Mouse (Mus musculus) liver, embryonic 13.5 days (tissue): ENCODE measurements at regions not wholly inside any gene's neighbourhood (a gene's known extent, or its start where the extent isn't known, plus 50 kb on each side); places are given as distances from the start of the nearest gene placed in this dataset.
A peak's percentile ranks its signal among the peaks of the same experiment; 100 is the strongest.

Experiments
- ATAC-seq: fragments of 200-750 bp; cut with Nextera tagmentation; 2 replicates; pipeline ENCODE4 v1.8.0; 2017; ENCODE audit warnings: low read depth, mild to moderate bottlenecking, moderate number of reproducible peaks, moderate library complexity
- DNase-seq: peaks from one replicate; pipeline ENCODE4 v3.0.0; 2022
- H3K27ac ChIP-seq: fragments of 300-500 bp; sonication (generic); 2 replicates; pipeline ENCODE4 v1.5.1; 2015; ENCODE audit warnings: moderate library complexity, mild to moderate bottlenecking, inconsistent platforms
- H3K27me3 ChIP-seq: fragments of 300-500 bp; sonication (generic); 2 replicates; pipeline ENCODE4 v1.6.1; 2015; ENCODE audit warnings: mild to moderate bottlenecking, inconsistent platforms
- H3K36me3 ChIP-seq: fragments of 300-500 bp; sonication (generic); 2 replicates; pipeline ENCODE4 v1.6.1; 2015; ENCODE audit warnings: mild to moderate bottlenecking, inconsistent platforms
- H3K4me1 ChIP-seq: fragments of 300-500 bp; sonication (generic); replicated peaks from 2 replicates; pipeline ENCODE4 v1.6.1; 2015; ENCODE audit warnings: inconsistent platforms
- H3K4me2 ChIP-seq: fragments of 300-500 bp; sonication (generic); 2 replicates; pipeline ENCODE4 v1.6.1; 2015; ENCODE audit warnings: inconsistent platforms, mild to moderate bottlenecking, moderate library complexity
- H3K4me3 ChIP-seq: fragments of 300-500 bp; sonication (generic); replicated peaks from 2 replicates; pipeline ENCODE4 v1.5.1; 2015; ENCODE audit warnings: mild to moderate bottlenecking, inconsistent platforms
- H3K9ac ChIP-seq: fragments of 300-500 bp; sonication (generic); 2 replicates; pipeline ENCODE4 v1.6.1; 2015; ENCODE audit warnings: mild to moderate bottlenecking, inconsistent platforms
- H3K9me3 ChIP-seq: fragments of 300-500 bp; sonication (generic); replicated peaks from 2 replicates; pipeline ENCODE4 v1.6.1; 2016; ENCODE audit warnings: inconsistent platforms
- WGBS: fragments of 180-500 bp; shearing (Covaris S2); methylation state at CpG from one replicate; pipeline ENCODE4 v1.1.7; 2015; ENCODE audit not compliant: insufficient replicate concordance; 5-methylcytosine and 5-hydroxymethylcytosine counted together

DNA sequence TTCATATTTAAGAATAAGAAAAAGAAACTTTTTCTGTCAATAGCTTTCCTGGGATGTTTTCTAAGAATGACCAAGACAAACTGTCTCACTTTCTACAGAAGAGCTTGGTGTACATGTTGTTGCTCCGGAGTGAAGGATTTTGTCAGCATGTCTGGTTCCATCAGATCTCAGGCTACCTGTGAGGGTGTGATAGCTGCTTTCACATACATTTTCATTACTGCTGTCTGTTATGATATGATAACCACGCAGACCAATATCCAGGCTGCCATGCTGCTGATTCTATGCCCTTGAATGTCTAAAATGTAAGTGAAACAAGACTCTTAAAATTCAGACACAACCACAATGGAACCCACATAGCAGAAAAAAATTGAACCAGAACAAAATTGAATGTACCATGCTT lies 1036.6 kb upstream of the Lcorl start:
- H3K4me2 ChIP-seq: no peak overlapping the region
- 31% methylated on average over 2 of the region's 2 CpGs for WGBS
- peak; percentile 16 for DNase-seq

DNA sequence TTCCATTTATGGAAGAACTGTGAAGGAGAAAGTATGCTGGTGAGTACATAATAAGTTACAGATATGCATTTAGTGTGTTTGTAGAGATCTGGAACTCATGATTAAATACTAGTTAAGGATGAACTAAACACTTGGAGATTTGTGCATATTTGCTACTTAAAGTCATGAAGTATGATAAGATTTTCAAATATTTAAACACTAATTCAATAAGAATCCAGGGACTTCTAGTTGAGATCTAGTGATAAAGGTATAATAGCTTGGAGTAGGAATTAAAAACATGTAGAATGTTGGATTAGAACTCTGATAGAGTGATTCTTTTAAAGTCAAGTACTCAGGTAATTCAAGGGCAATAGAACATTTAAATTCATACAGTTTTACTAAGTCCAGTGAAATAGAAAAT lies 1026.5 kb upstream of the Lcorl start:
- no peak for ATAC-seq
- Histone ChIP-seq H3K4me2 (no peak overlapping the region), H3K27me3 (no peaks in the 10 kb centered on the region), H3K4me1 (no peaks in the 10 kb centered on the region), H3K9me3 (no peaks in the 10 kb centered on the region), H3K4me3 (no peak overlapping the region), H3K36me3 (no peaks in the 10 kb centered on the region), H3K27ac (no peak overlapping the region), H3K9ac (no peak overlapping the region)
- no peak for DNase-seq

More for the DNA sequence above, 1036.6 kb upstream of the Lcorl start:
- no peak overlapping the region for H3K4me3 ChIP-seq
- no peaks in the 10 kb centered on the region for H3K27me3 ChIP-seq
- H3K36me3 ChIP-seq: no peaks in the 10 kb centered on the region
- ATAC-seq: peak; percentile 94
- no peaks in the 10 kb centered on the region for H3K4me1 ChIP-seq
- no peak overlapping the region for H3K9ac ChIP-seq
- no peaks in the 10 kb centered on the region for H3K9me3 ChIP-seq
- no peak overlapping the region for H3K27ac ChIP-seq

DNA sequence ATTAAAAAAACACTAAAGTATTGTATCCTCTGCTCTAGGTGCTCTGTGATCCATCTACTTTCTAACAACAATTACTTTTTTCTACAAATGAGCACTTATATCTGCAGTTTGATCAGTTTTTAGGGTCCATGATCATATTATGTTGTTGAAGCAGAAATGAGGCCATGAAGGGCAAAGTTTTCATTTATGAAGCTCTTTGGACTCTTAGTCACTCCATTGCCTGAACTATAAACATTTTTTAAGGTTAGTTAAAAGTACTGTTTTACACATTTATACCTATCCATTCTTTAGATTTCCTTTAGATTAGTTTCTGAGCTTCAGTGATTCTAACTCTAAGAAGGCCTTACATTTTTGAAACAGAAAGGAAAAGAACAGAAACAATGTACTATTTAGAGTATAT lies 999.4 kb upstream of the Lcorl start:
- ATAC-seq: no peak
- no peaks in the 10 kb centered on the region for H3K9me3 ChIP-seq
- no peak for DNase-seq
- H3K4me1 ChIP-seq: no peaks in the 10 kb centered on the region
- H3K9ac ChIP-seq: no peak overlapping the region
- no peak overlapping the region for H3K27ac ChIP-seq
- no peak overlapping the region for H3K4me3 ChIP-seq
- H3K4me2 ChIP-seq: no peak overlapping the region
- H3K36me3 ChIP-seq: no peaks in the 10 kb centered on the region
- H3K27me3 ChIP-seq: no peaks in the 10 kb centered on the region

DNA sequence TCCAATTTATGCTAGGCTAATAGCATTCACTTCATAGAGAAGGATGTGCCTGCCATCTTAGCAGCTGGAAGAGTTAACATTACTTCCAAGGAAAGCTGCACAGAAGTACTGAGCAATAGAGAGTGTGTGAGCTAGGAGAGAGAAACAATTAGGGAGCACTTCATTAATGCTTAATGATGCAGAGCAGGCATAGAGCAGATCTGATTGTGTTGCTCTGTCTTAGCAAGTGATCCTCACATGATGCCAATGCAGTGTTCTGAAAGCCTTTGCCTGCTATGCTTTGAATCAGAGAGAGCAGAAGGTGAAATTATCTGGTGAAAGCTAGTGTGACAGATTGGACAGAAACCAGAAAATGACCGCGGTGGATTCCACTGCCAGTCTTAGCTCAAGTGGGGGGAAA lies 987.8 kb upstream of the Lcorl start:
- no peaks in the 10 kb centered on the region for H3K27me3 ChIP-seq
- no peaks in the 10 kb centered on the region for H3K36me3 ChIP-seq
- H3K4me2 ChIP-seq: no peak overlapping the region
- H3K9me3 ChIP-seq: no peaks in the 10 kb centered on the region
- DNase-seq (no peak), ATAC-seq (no peak)
- no peak overlapping the region for H3K4me3 ChIP-seq
- H3K27ac ChIP-seq: no peak overlapping the region
- H3K9ac ChIP-seq: no peak overlapping the region
- no peaks in the 10 kb centered on the region for H3K4me1 ChIP-seq
- WGBS: 72% methylated on average over 2 of the region's 2 CpGs

DNA sequence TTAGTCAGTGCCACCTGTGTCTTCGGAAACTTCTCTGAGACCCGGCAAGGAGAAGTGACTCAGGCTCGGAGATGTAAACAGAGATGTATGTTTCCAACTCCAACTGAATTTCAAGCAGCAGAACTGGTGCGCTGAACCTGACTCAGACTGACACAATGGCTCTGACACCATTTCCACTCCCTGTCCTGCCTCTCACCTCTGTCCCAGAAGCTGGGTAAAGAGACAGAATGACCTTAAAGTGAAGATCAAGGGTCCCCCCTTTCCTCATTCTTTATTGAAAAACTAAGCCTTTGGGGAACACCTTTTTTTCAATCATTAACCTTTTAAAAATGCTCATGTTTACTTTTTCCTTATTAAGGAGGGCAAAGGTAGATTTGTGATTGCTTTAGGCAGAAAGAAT lies 979.4 kb upstream of the Lcorl start:
- H3K27ac ChIP-seq: no peak overlapping the region
- no peak for ATAC-seq
- no peaks in the 10 kb centered on the region for H3K27me3 ChIP-seq
- DNase-seq: no peak
- H3K4me3 ChIP-seq: no peak overlapping the region
- H3K9ac ChIP-seq: no peak overlapping the region
- H3K4me1 ChIP-seq: no peaks in the 10 kb centered on the region
- no peak overlapping the region for H3K4me2 ChIP-seq
- H3K9me3 ChIP-seq: no peaks in the 10 kb centered on the region
- no peaks in the 10 kb centered on the region for H3K36me3 ChIP-seq
- WGBS: 69% methylated on average over 4 of the region's 4 CpGs

DNA sequence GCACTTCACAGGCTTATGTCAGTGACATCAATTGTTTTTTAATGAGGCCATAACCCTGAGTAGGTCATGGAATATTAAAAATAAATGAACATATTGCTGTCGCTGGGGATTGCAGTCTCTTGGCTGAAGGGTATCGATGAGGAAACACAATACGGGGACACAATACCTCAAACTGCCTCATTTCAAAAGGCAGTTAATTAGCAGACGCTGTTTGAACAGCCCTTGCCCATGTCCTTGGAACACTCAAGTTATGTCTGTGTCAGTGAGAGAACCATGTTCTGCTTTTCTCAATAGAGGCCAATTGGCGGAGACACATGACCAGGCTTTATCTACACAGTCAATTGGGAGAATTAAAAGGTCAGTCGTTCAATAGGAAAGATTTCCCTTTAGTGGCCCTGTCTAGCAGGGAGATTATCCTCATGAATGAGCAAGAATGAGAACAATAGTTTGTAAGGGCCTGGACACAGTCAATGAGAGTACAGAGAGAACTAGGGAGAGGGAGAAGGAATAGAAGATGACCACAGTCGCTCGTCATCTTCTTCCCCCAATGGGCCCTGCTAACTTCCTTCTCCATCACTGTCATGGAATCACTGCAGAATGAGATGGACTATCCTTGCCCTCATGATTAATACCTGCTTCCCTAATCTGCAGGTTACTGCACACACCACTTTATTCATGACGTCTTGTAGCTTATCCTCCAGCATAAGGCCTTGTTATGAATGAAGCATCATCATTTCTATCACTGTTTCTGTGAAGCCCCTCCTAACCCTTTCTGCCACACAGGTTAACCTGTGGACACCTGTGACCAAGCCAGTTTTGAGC lies 973.6 kb upstream of the Lcorl start:
- WGBS: 69% methylated on average over 9 of the region's 9 CpGs
- Histone ChIP-seq H3K27me3 (no peaks in the 10 kb centered on the region), H3K4me3 (no peak overlapping the region), H3K36me3 (no peaks in the 10 kb centered on the region), H3K4me2 (no peak overlapping the region), H3K9me3 (no peaks in the 10 kb centered on the region), H3K27ac (no peak overlapping the region), H3K9ac (no peak overlapping the region), H3K4me1 (no peaks in the 10 kb centered on the region)
- ATAC-seq (no peak), DNase-seq (no peak)

DNA sequence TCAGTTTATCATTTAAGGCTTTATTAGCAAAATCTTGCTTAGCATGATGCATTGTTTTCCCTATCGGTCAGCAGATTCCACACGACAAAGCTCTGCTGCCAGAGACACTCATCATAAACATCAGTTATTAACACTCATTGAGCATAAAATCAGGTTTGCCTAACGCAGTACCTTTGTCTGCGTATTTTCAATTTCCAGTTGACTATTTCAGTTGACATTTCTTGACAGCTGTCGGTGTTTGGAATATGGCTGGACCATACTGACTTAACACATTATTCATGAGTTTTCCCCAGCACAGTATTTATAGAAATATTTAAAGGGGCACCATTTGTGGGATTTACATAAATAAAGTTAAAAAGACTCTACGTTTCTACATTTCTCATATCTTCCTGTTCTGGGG lies 972.7 kb upstream of the Lcorl start:
- Histone ChIP-seq H3K36me3 (no peaks in the 10 kb centered on the region), H3K4me3 (no peak overlapping the region), H3K4me1 (no peaks in the 10 kb centered on the region), H3K27ac (no peak overlapping the region), H3K9me3 (no peaks in the 10 kb centered on the region), H3K27me3 (no peaks in the 10 kb centered on the region), H3K9ac (no peak overlapping the region), H3K4me2 (no peak overlapping the region)
- 71% methylated on average over 6 of the region's 6 CpGs for WGBS
- ATAC-seq (no peak), DNase-seq (no peak)

DNA sequence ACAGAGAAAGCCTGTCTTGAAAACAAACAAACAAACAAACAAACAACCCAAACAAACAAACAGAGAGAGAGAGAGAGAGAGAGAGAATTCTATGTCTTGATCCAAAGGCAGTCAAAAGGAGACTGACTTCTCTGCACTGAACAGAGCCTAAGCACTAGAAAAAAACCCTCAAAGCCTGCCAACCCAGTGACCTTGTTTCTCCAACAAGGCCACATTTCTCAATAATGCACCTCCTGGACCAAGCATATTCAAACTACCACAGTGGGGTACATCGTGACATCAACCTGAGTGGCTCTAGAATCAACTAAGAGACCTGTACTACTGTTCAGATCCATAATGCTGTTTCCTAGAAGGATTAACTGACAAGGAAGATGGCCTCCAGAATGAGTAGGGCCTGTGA lies 969.0 kb upstream of the Lcorl start:
- no peaks in the 10 kb centered on the region for H3K36me3 ChIP-seq
- H3K4me1 ChIP-seq: no peaks in the 10 kb centered on the region
- no peak for DNase-seq
- no peak overlapping the region for H3K4me2 ChIP-seq
- no peaks in the 10 kb centered on the region for H3K27me3 ChIP-seq
- WGBS: 52% methylated on average over 1 of the region's 1 CpGs
- H3K27ac ChIP-seq: no peak overlapping the region
- H3K9ac ChIP-seq: no peak overlapping the region
- H3K9me3 ChIP-seq: no peaks in the 10 kb centered on the region
- no peak for ATAC-seq
- no peak overlapping the region for H3K4me3 ChIP-seq

DNA sequence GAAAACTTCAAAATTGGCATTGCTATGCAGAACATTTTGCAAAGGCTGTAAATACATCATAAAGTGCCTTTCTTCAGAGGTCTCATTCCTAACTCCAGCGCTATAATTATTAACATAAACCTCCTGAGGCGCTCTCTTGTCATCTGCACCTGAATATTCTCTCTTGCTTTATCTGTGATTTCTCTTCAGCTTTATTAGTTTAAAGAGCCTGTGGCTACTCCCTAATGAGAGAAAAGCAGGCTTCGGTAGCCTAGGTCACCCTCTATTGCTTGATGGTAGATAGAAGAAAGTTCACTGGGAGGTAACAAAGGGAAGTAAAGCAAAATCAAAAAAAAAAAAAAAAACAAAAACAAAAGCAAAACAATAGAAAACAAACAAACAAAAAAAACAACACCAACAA lies 967.5 kb upstream of the Lcorl start:
- no peak overlapping the region for H3K4me3 ChIP-seq
- no peaks in the 10 kb centered on the region for H3K9me3 ChIP-seq
- H3K4me2 ChIP-seq: no peak overlapping the region
- DNase-seq (no peak), ATAC-seq (no peak)
- H3K36me3 ChIP-seq: no peaks in the 10 kb centered on the region
- no peak overlapping the region for H3K9ac ChIP-seq
- H3K4me1 ChIP-seq: no peaks in the 10 kb centered on the region
- H3K27me3 ChIP-seq: no peaks in the 10 kb centered on the region
- WGBS: 65% methylated on average over 3 of the region's 3 CpGs
- H3K27ac ChIP-seq: no peak overlapping the region

DNA sequence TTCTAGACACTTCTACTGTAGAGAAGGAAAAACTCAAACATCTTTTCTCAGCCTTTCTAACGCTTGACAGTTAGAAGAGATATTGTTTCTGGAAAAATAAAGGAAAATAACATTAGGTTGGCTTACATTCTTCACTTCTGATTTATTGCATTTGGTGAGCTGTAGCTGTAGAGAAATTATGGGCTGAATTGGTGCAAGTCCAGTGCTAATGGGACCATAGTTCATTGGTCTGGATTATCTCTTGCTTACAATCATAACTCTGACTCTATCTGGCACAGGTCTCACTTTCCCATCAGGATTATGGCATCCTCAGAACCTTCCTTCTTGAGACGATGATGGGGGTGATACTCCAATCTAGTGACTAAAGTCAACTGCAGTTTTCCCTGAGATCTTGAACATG lies 937.7 kb upstream of the Lcorl start:
- ATAC-seq (no peak), DNase-seq (no peak)
- Histone ChIP-seq H3K9me3 (no peaks in the 10 kb centered on the region), H3K4me2 (no peak overlapping the region), H3K36me3 (no peaks in the 10 kb centered on the region), H3K4me3 (no peak overlapping the region), H3K4me1 (no peaks in the 10 kb centered on the region), H3K27me3 (no peaks in the 10 kb centered on the region), H3K27ac (no peak overlapping the region), H3K9ac (no peak overlapping the region)
- 66% methylated on average over 2 of the region's 2 CpGs for WGBS

DNA sequence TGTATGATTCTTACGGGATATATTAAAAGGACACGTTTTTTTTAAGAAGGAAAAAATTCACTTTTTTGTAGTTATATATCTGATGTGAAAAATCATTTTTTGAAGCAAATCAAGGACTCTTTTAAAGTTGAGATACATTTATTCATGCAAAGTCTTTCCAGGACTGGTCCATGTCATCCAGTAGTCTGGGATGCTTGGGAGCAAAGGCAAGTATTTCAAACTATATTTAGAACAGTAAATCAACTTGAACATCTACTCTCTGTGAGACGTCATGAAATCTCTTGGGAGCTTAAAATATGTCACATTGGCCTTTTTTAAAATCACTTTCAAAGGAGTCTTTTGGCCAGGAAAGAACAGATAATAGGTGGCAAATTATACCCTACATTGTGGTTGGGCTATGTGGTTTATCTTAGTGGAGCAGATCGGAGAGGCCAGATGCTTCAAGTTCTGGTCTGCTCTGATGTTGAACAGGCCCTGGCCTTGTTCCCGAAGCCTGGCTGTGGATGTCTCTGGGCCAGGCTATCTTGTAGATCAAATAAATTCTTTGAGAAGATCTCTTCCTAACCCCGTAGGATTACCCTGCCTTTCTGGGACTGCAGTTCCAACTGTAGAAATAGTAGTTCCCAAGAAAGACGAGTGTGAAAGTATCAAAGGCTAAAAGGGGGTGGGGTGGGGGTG lies 936.8 kb upstream of the Lcorl start:
- H3K4me3 ChIP-seq: no peak overlapping the region
- no peaks in the 10 kb centered on the region for H3K4me1 ChIP-seq
- H3K27ac ChIP-seq: no peak overlapping the region
- no peak for ATAC-seq
- H3K27me3 ChIP-seq: no peaks in the 10 kb centered on the region
- no peak overlapping the region for H3K4me2 ChIP-seq
- DNase-seq: no peak
- 38% methylated on average over 7 of the region's 7 CpGs for WGBS
- no peak overlapping the region for H3K9ac ChIP-seq
- no peaks in the 10 kb centered on the region for H3K9me3 ChIP-seq
- H3K36me3 ChIP-seq: no peaks in the 10 kb centered on the region

DNA sequence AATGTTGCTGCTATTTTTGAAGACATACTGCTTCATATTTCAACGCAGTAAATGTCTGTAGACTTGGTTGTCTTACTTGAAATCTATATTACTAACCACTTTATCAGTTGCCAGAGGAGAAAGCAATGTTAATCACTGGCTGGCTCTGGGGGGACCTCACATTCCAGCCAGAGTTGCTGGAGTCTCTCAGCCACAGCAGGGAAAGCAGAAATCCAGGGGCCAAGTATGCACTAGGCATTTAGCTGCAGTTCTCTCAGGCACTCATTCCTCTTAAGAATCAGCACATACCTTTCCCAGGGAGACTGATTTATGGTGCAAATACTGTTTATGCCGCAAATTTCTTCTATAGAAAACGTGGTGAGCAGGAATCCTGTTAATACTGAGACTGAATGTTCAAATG lies 933.6 kb upstream of the Lcorl start:
- 44% methylated on average over 3 of the region's 3 CpGs for WGBS
- H3K36me3 ChIP-seq: no peaks in the 10 kb centered on the region
- no peak overlapping the region for H3K9ac ChIP-seq
- DNase-seq: no peak
- no peak overlapping the region for H3K27ac ChIP-seq
- no peaks in the 10 kb centered on the region for H3K27me3 ChIP-seq
- H3K4me2 ChIP-seq: no peak overlapping the region
- no peak overlapping the region for H3K4me3 ChIP-seq
- H3K4me1 ChIP-seq: no peaks in the 10 kb centered on the region
- no peaks in the 10 kb centered on the region for H3K9me3 ChIP-seq
- no peak for ATAC-seq
